Mouse (Mus musculus) midbrain, postnatal 0 days (tissue): Measurements from ENCODE around the gene Erlin1. TPM values are rescaled to one million over a fixed set of nuclear protein-coding genes. Genes with fewer than 3 reads are reported as not detected.

ENCODE experiments used
- ATAC-seq: fragments of 200-750 bp; cut with Nextera tagmentation; 2 replicates; pipeline ENCODE4 v1.8.0; 2017; ENCODE audit warnings: moderate number of reproducible peaks, mild to moderate bottlenecking, moderate TSS enrichment, moderate library complexity; ENCODE audit not compliant: low FRiP score
- DNase-seq: peaks from one replicate; pipeline ENCODE4 v3.0.0-alpha.2; 2015; ENCODE audit warnings: low spot score
- H3K27ac ChIP-seq: fragments of 300-500 bp; sonication (generic); 2 replicates; pipeline ENCODE4 v1.5.1; 2014; ENCODE audit warnings: low read depth, mild to moderate bottlenecking, low read length, mixed read lengths
- H3K27me3 ChIP-seq: fragments of 300-500 bp; sonication (generic); 2 replicates; pipeline ENCODE4 v1.6.1; 2014; ENCODE audit warnings: low read length, control low read depth, mixed read lengths; ENCODE audit not compliant: insufficient read depth
- H3K36me3 ChIP-seq: fragments of 300-500 bp; sonication (generic); 2 replicates; pipeline ENCODE4 v1.6.1; 2014; ENCODE audit warnings: low read length, control low read depth, mixed read lengths; ENCODE audit not compliant: insufficient read depth
- H3K4me1 ChIP-seq: fragments of 300-500 bp; sonication (generic); 2 replicates; pipeline ENCODE4 v1.6.1; 2014; ENCODE audit warnings: mild to moderate bottlenecking, control low read depth, antibody characterized with exemption, low read length, mixed read lengths; ENCODE audit not compliant: insufficient read depth
- H3K4me2 ChIP-seq: fragments of 300-500 bp; sonication (generic); 2 replicates; pipeline ENCODE4 v1.6.1; 2014; ENCODE audit warnings: low read depth, mild to moderate bottlenecking, low read length, mixed read lengths; ENCODE audit not compliant: poor library complexity, severe bottlenecking
- H3K4me3 ChIP-seq: fragments of 300-500 bp; sonication (generic); 2 replicates; pipeline ENCODE4 v1.5.1; 2014; ENCODE audit warnings: low read depth, mild to moderate bottlenecking, low read length, moderate library complexity
- H3K9ac ChIP-seq: fragments of 300-500 bp; sonication (generic); replicated peaks from 2 replicates; pipeline ENCODE4 v1.6.1; 2014; ENCODE audit warnings: mild to moderate bottlenecking, low read length, moderate library complexity, mixed read lengths; ENCODE audit not compliant: poor library complexity, severe bottlenecking
- H3K9me3 ChIP-seq: fragments of 300-500 bp; sonication (generic); 2 replicates; pipeline ENCODE4 v1.6.1; 2016; ENCODE audit warnings: low read length, control low read depth
- CTCF ChIP-seq: IDR thresholded peaks from 2 replicates; pipeline ENCODE4 v1.5.1; 2016; ENCODE audit warnings: antibody characterized with exemption, mild to moderate bottlenecking
- WGBS: fragments of 180-500 bp; shearing (Covaris S2); extraction: QIAGEN DNeasy Blood & Tissue Kit; methylation state at CpG from one replicate; pipeline ENCODE4 v1.1.7; 2014; 5-methylcytosine and 5-hydroxymethylcytosine counted together
- polyA plus RNA-seq: library from polyadenylated mRNA; unstranded; fragments of >200 nt; fragmentation: Nextera tagmentation; extraction: Ambion mirVana; gene quantifications from 2 replicates; pipeline ENCODE4 v1.2.1, GENCODE M21; 2015
- total RNA-seq: library from RNA; depleted of rRNA; stranded (reverse); fragments of >200 nt; gene quantifications from 2 replicates; pipeline ENCODE4 v1.2.3, GENCODE M21; 2014

Gene Erlin1
- total and polyA plus RNA-seq, 2 experiments from 2014 or later: 9.8 to 16.4 TPM

DNA sequence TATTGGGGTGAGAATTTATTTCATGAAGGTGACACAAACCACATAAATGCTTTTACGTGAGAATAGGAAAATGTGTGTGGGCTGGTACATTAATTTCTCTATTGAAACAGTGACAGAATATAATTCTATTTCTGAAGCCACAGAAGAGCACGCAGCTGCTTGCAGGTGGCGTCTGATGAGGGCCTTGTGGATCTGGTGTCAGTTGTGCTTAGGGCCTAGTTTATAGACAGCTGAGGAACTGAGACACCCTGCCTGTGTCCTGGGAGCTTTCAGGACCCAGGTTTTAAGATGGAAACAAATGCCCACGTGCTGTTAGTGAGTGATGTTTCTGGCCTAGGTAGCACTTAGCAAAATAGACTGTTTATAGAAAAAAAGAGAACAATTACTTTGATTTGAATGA is 64.6 kb downstream of the Erlin1 start:
- no peak for TF ChIP-seq CTCF
- no peaks in the 10 kb centered on the region for H3K4me1 ChIP-seq
- DNase-seq: no peak
- WGBS: 77% methylated on average over 4 of the region's 4 CpGs
- H3K27ac ChIP-seq: no peak overlapping the region
- no peak overlapping the region for H3K4me3 ChIP-seq
- no peak for ATAC-seq
- H3K36me3 ChIP-seq: no peaks in the 10 kb centered on the region
- H3K9ac ChIP-seq: no peak overlapping the region
- no peaks in the 10 kb centered on the region for H3K27me3 ChIP-seq
- H3K9me3 ChIP-seq: no peaks in the 10 kb centered on the region
- no peak overlapping the region for H3K4me2 ChIP-seq

DNA sequence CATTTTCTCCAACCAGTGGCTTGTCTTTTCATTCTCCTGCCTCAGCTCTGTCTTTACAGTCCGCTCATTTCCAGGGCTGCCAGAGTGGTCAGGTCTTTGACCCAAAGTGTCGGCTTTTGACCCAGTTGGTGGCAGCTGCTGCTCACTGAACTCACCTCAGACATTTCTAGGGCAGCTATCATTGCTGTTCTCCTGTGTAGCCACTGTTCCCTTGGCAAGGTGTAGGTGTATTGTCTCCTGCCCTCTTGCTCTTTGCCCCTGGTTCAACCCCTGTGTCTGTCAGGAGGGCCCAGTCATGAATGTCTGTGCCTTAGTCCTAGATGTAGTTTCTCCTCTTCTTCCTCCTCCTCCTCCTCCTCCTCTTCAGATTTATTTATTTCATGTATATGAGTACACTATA is 65.3 kb downstream of the Erlin1 start:
- Histone ChIP-seq H3K4me2 (no peak overlapping the region), H3K27ac (no peak overlapping the region), H3K4me1 (no peaks in the 10 kb centered on the region), H3K9me3 (no peaks in the 10 kb centered on the region), H3K27me3 (no peaks in the 10 kb centered on the region), H3K4me3 (no peak overlapping the region), H3K36me3 (no peaks in the 10 kb centered on the region), H3K9ac (no peak overlapping the region)
- no peak for TF ChIP-seq CTCF
- ATAC-seq (no peak), DNase-seq (no peak)
- WGBS: 95% methylated on average over 2 of the region's 2 CpGs

DNA sequence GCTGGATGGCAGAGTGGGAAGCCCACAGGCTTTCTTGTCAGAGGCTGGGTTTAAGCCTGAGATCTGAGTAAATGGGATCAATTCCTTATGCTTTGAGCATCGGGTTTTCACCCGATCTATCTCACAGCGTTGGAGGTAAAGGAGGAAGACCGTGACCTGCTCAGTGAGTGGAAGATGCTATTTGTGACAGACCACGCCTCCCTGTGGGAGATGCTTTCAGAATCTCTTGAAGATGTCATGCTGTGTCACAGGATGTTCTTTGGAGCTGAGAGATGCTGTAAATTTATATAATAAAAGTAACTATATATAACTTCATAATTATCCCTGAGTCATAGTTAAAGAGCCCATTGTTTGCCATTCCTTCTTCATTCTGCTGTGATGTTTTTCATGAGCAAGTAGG is 68.9 kb downstream of the Erlin1 start:
- Histone ChIP-seq H3K9ac (no peak overlapping the region), H3K4me2 (no peak overlapping the region), H3K4me3 (no peak overlapping the region), H3K27me3 (no peaks in the 10 kb centered on the region), H3K4me1 (no peaks in the 10 kb centered on the region), H3K36me3 (no peaks in the 10 kb centered on the region), H3K27ac (no peak overlapping the region), H3K9me3 (no peaks in the 10 kb centered on the region)
- TF ChIP-seq CTCF: no peak
- no peak for DNase-seq
- no peak for ATAC-seq
- WGBS: 70% methylated on average over 5 of the region's 5 CpGs

DNA sequence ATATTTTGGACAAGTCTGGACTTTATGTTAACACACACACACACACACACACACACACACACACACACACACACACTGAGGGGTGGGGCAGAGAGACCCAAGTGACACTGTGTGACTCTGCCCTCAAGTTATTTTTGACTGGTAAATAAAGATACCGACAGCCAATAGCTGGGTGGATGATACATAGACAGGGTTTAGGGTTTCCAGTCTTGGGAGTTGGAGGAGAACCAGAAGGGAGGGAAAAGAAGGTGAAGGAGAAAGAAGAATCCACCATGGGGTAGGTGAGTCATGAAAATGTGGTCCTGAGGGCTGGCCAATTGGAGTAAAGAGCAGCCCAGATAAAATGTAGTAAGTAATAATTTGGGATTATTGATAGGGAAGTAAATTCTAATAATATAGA is 69.5 kb downstream of the Erlin1 start:
- Histone ChIP-seq H3K9me3 (no peaks in the 10 kb centered on the region), H3K4me1 (no peaks in the 10 kb centered on the region), H3K27ac (no peak overlapping the region), H3K4me2 (no peak overlapping the region), H3K4me3 (no peak overlapping the region), H3K9ac (no peak overlapping the region), H3K36me3 (no peaks in the 10 kb centered on the region), H3K27me3 (no peaks in the 10 kb centered on the region)
- no peak for DNase-seq
- TF ChIP-seq CTCF: no peak
- ATAC-seq: no peak
- 89% methylated on average over 1 of the region's 1 CpGs for WGBS

DNA sequence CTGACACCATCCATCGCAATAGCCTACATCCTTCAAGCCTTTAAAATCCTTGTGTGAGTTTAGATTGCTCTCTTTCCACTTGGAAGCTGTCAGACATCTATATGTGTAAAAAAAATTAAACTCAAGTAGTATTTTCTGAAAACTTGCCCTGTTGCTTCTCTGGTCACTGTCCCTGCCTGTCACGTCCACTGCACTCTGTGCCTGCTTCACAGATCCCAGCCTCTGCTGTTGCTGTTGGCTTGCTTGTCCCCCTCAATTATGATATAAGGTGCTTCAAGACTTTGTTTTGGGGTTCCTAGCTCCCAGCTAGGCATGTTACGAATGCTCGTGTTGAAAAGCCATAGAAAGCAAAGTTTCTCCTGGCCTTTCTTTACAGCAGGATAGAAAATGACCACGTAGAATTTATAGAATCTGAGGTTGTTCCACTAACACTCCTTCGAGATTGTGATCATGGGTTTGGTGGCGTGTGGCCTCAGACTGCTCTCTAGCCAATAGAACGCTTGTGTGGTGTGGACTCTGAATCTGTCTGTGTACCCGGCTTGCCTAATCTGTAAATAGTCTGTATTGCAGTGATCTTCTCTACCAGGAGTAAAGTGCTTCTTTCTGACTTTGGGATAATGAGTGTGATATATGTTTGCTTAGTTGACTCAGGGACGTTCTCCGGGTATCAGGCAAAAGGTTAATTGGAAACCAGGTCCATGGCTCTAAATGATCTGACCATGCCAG is 70.6 kb downstream of the Erlin1 start:
- no peaks in the 10 kb centered on the region for H3K9me3 ChIP-seq
- 89% methylated on average over 11 of the region's 11 CpGs for WGBS

DNA sequence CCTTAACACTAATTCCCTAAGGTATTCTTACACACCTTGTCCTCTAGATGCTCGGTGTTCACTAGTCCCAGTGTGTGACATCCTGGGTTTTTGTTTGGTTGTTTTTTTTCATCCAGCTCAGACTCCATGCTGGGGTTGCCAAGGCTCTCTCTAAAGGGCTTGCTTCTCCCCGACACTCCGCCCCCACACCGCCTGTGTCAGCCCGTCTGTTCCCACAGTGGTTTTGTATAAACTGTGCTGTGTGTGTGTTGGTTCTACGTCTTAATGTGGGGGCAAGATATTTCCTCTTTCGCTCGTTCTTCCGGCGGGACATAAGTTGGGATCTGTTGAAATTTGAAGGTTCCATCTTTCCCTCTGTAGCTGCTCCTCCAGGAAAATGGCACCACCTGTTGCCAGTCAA is 71.5 kb downstream of the Erlin1 start:
- ATAC-seq (no peak), DNase-seq (no peak)
- no peak overlapping the region for H3K4me2 ChIP-seq
- H3K4me1 ChIP-seq: no peaks in the 10 kb centered on the region
- no peak for TF ChIP-seq CTCF
- no peak overlapping the region for H3K27ac ChIP-seq
- H3K4me3 ChIP-seq: no peak overlapping the region
- H3K9me3 ChIP-seq: no peaks in the 10 kb centered on the region
- no peaks in the 10 kb centered on the region for H3K36me3 ChIP-seq
- 82% methylated on average over 10 of the region's 10 CpGs for WGBS
- no peak overlapping the region for H3K9ac ChIP-seq
- no peaks in the 10 kb centered on the region for H3K27me3 ChIP-seq

More for the DNA sequence above, 70.6 kb downstream of the Erlin1 start:
- Histone ChIP-seq H3K36me3 (no peaks in the 10 kb centered on the region), H3K4me1 (no peaks in the 10 kb centered on the region), H3K27me3 (no peaks in the 10 kb centered on the region), H3K9ac (no peak overlapping the region), H3K27ac (no peak overlapping the region), H3K4me2 (no peak overlapping the region), H3K4me3 (no peak overlapping the region)
- DNase-seq: no peak
- ATAC-seq: no peak
- TF ChIP-seq CTCF: no peak
